Mouse (Mus musculus): ENCODE measurements around the gene Lrp4.

DNA sequence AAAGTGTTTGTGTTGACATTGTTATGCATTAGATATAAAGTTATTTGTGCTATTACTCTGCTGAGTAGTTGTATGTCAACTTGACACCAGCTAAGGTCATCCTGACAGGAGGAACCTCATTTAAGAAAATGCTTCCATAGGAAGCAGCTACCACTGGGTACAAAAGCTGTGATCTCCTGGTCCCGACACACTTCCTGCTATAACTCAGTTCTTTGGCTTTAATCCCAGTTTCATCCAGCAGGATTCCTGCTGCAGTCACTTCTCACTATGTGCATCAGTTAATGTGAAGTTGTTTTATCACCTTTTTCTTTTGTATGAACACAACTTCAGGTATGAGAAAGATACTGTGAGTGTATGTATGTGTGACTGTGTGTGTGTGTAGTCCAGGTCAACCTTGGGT, 15.1 kb upstream of the Lrp4 start:
- TF ChIP-seq CTCF (IDR thresholded peaks at IDR 0.05; ENCODE audit: low read depth) (no peak), EP300 (IDR thresholded peaks at IDR 0.05; ENCODE audit: low read depth) (no peak)
